Mouse (Mus musculus): ENCODE data around the gene Mfap2. TPM values are rescaled to one million over a fixed set of nuclear protein-coding genes. Genes with fewer than 3 reads are reported as not detected.

Gene Mfap2
- total and polyA plus RNA-seq, 2 experiments = 0.18 to 0.45 TPM

GRCm38 (mm10) chr4:141020811-141021613, 10.8 kb downstream of the Mfap2 start:
- Histone ChIP-seq H3K27me3 (ENCODE audit: control insufficient read depth, insufficient read depth, low read length) (no peaks in the 10 kb centered on the region), H3K79me2 (ENCODE audit: control insufficient read depth, insufficient read depth, low read length) (no peaks in the 10 kb centered on the region), H3K4me3 (ENCODE audit: insufficient read depth, low read depth, low read length) (no peak overlapping the region), H3K9ac (ENCODE audit: low read depth, low read length) (no peak overlapping the region), H3K27ac (replicated peaks; ENCODE audit: insufficient read depth, low read depth, low read length) (no peak overlapping the region), H3K36me3 (ENCODE audit: control insufficient read depth, insufficient read depth, low read length) (no peaks in the 10 kb centered on the region), H3K4me1 (ENCODE audit: control insufficient read depth, insufficient read depth, low read length) (no peaks in the 10 kb centered on the region)
- DNase-seq (ENCODE audit: extremely low read depth, low read depth, low spot score) = no peak
- TF ChIP-seq CTCF (IDR thresholded peaks at IDR 0.05; ENCODE audit: low read depth, low read length) = no peak
- 85% methylated on average over 14 of the region's 14 CpGs for WGBS

- no peak for DNase-seq (ENCODE audit: extremely low read depth, low read depth, low spot score)
- no peak overlapping the region for H3K27ac ChIP-seq (replicated peaks; ENCODE audit: insufficient read depth, low read depth, low read length)
- H3K4me1 ChIP-seq (ENCODE audit: control insufficient read depth, insufficient read depth, low read length) = no peaks in the 10 kb centered on the region
- H3K36me3 ChIP-seq (ENCODE audit: control insufficient read depth, insufficient read depth, low read length) = no peaks in the 10 kb centered on the region
- no peak overlapping the region for H3K9ac ChIP-seq (ENCODE audit: low read depth, low read length)
- 91% methylated on average over 11 of the region's 11 CpGs for WGBS
- no peak overlapping the region for H3K4me3 ChIP-seq (ENCODE audit: insufficient read depth, low read depth, low read length)
- no peaks in the 10 kb centered on the region for H3K79me2 ChIP-seq (ENCODE audit: control insufficient read depth, insufficient read depth, low read length)
- TF ChIP-seq POLR2A (IDR thresholded peaks at IDR 0.05; ENCODE audit: extremely low read depth, insufficient read depth, low read length) (no peak), CTCF (IDR thresholded peaks at IDR 0.05; ENCODE audit: low read depth, low read length) (no peak)
- H3K27me3 ChIP-seq (ENCODE audit: control insufficient read depth, insufficient read depth, low read length) = no peaks in the 10 kb centered on the region
These were observed 11.4 kb downstream of the Mfap2 start for GRCm38 (mm10) chr4:141021614-141021929.

DNA sequence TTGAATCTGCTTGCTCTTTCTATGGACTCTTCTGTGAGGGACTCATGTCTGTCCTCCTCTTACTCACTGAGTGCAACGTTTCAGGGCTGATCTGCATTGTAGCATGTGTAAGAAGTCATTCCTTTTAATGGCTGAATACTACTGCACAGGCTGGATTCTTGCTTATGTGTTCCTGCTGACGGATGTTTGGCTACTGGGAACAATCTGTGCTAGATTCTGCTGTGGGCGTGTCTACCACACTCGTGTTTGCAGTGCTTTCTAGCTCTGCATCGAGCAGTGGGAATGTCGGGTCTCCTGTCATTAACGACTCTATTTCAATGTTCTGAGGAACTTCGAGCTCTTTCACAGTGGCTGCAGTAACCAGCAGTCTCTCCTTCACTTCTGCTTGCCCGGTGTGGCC, 13.8 kb downstream of the Mfap2 start:
- Histone ChIP-seq H3K36me3 (ENCODE audit: control insufficient read depth, insufficient read depth, low read length) (no peaks in the 10 kb centered on the region), H3K4me3 (ENCODE audit: insufficient read depth, low read depth, low read length) (no peak overlapping the region), H3K27ac (replicated peaks; ENCODE audit: insufficient read depth, low read depth, low read length) (no peak overlapping the region), H3K79me2 (ENCODE audit: control insufficient read depth, insufficient read depth, low read length) (no peaks in the 10 kb centered on the region), H3K4me1 (ENCODE audit: control insufficient read depth, insufficient read depth, low read length) (no peaks in the 10 kb centered on the region), H3K27me3 (ENCODE audit: control insufficient read depth, insufficient read depth, low read length) (no peaks in the 10 kb centered on the region), H3K9ac (ENCODE audit: low read depth, low read length) (no peak overlapping the region)
- DNase-seq (ENCODE audit: extremely low read depth, low read depth, low spot score) = no peak
- no peak for TF ChIP-seq POLR2A (IDR thresholded peaks at IDR 0.05; ENCODE audit: extremely low read depth, insufficient read depth, low read length)
- TF ChIP-seq CTCF (IDR thresholded peaks at IDR 0.05; ENCODE audit: low read depth, low read length) = no peak
- 71% methylated on average over 9 of the region's 9 CpGs for WGBS

GRCm38 (mm10) chr4:141024992-141025391, 14.8 kb downstream of the Mfap2 start:
- Histone ChIP-seq H3K36me3 (ENCODE audit: control insufficient read depth, insufficient read depth, low read length) (no peaks in the 10 kb centered on the region), H3K27me3 (ENCODE audit: control insufficient read depth, insufficient read depth, low read length) (no peaks in the 10 kb centered on the region), H3K4me3 (ENCODE audit: insufficient read depth, low read depth, low read length) (no peak overlapping the region), H3K9ac (ENCODE audit: low read depth, low read length) (no peak overlapping the region), H3K79me2 (ENCODE audit: control insufficient read depth, insufficient read depth, low read length) (no peaks in the 10 kb centered on the region), H3K4me1 (ENCODE audit: control insufficient read depth, insufficient read depth, low read length) (no peaks in the 10 kb centered on the region), H3K27ac (replicated peaks; ENCODE audit: insufficient read depth, low read depth, low read length) (no peak overlapping the region)
- 70% methylated on average over 27 of the region's 27 CpGs for WGBS
- DNase-seq (ENCODE audit: extremely low read depth, low read depth, low spot score) = no peak
- no peak for TF ChIP-seq POLR2A (IDR thresholded peaks at IDR 0.05; ENCODE audit: extremely low read depth, insufficient read depth, low read length)
- no peak for TF ChIP-seq CTCF (IDR thresholded peaks at IDR 0.05; ENCODE audit: low read depth, low read length)

DNA sequence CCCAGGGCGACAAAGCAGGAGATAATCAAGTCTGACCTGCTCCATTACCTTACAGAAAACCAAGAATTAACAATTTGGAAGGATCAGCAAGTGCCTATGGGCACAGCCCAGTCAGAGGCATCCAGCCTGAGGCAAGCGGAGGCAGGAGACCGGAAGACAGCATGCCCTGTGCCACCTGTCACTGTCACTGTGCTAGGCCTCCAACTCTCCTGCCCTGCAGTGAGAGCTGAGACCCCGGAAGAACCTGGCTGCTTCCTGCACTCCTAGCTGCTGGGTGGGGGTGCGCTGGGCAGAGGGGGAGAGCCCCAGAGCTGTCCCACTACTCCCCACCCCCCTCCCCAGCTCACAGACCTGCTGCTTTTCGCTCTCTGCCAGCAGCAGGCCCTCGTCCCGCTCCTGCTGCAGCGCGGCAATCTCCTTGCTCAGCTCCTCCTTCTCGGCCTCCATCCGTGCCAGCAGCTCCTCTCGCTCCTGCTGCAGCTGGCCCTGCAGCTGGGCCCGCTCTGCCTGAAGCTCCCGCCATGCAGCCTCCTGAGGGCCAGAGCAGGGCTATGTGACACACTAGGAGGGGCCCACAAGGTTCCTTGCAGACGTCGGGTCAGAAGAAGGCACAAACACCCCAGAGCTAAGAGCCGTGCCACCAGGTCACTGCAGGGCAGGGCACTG, 20.5 kb downstream of the Mfap2 start:
- TF ChIP-seq CTCF (IDR thresholded peaks at IDR 0.05; ENCODE audit: low read depth, low read length) = no peak
- TF ChIP-seq POLR2A (IDR thresholded peaks at IDR 0.05; ENCODE audit: extremely low read depth, insufficient read depth, low read length) = no peak
- WGBS = 90% methylated on average over 17 of the region's 18 CpGs
- Histone ChIP-seq H3K27me3 (ENCODE audit: control insufficient read depth, insufficient read depth, low read length) (no peaks in the 10 kb centered on the region), H3K4me1 (ENCODE audit: control insufficient read depth, insufficient read depth, low read length) (no peaks in the 10 kb centered on the region), H3K36me3 (ENCODE audit: control insufficient read depth, insufficient read depth, low read length) (no peaks in the 10 kb centered on the region), H3K27ac (replicated peaks; ENCODE audit: insufficient read depth, low read depth, low read length) (no peak overlapping the region), H3K4me3 (ENCODE audit: insufficient read depth, low read depth, low read length) (no peak overlapping the region), H3K9ac (ENCODE audit: low read depth, low read length) (no peak overlapping the region), H3K79me2 (ENCODE audit: control insufficient read depth, insufficient read depth, low read length) (no peaks in the 10 kb centered on the region)
- DNase-seq (ENCODE audit: extremely low read depth, low read depth, low spot score) = no peak

GRCm38 (mm10) chr4:141031733-141032132, 21.5 kb downstream of the Mfap2 start:
- 10% methylated on average over 6 of the region's 6 CpGs for WGBS
- Histone ChIP-seq H3K27ac (replicated peaks; ENCODE audit: insufficient read depth, low read depth, low read length) (no peak overlapping the region), H3K4me3 (ENCODE audit: insufficient read depth, low read depth, low read length) (no peak overlapping the region), H3K9ac (ENCODE audit: low read depth, low read length) (no peak overlapping the region), H3K79me2 (ENCODE audit: control insufficient read depth, insufficient read depth, low read length) (no peaks in the 10 kb centered on the region), H3K4me1 (ENCODE audit: control insufficient read depth, insufficient read depth, low read length) (no peaks in the 10 kb centered on the region), H3K27me3 (ENCODE audit: control insufficient read depth, insufficient read depth, low read length) (no peaks in the 10 kb centered on the region), H3K36me3 (ENCODE audit: control insufficient read depth, insufficient read depth, low read length) (no peaks in the 10 kb centered on the region)
- DNase-seq (ENCODE audit: extremely low read depth, low read depth, low spot score) = peak; percentile 18
- no peak for TF ChIP-seq POLR2A (IDR thresholded peaks at IDR 0.05; ENCODE audit: extremely low read depth, insufficient read depth, low read length)
- TF ChIP-seq CTCF (IDR thresholded peaks at IDR 0.05; ENCODE audit: low read depth, low read length) = peak; percentile 95

Data from liver, adult 2 months (tissue).